Mouse (Mus musculus) hindbrain, embryonic 15.5 days (tissue): ENCODE data around the gene Ube2u. TPM values are rescaled to one million over a fixed set of nuclear protein-coding genes. Genes with fewer than 3 reads are reported as not detected.

ENCODE experiments used
- ATAC-seq: fragments of 200-750 bp; cut with Nextera tagmentation; 2 replicates; pipeline ENCODE4 v1.8.0; 2017; ENCODE audit warnings: low read depth, moderate number of reproducible peaks, moderate TSS enrichment; ENCODE audit not compliant: low FRiP score
- H3K27ac ChIP-seq: fragments of 300-500 bp; sonication (generic); replicated peaks from 2 replicates; pipeline ENCODE4 v1.5.1; 2015; ENCODE audit warnings: mild to moderate bottlenecking, inconsistent platforms
- H3K27me3 ChIP-seq: fragments of 300-500 bp; sonication (generic); 2 replicates; pipeline ENCODE4 v1.6.1; 2015; ENCODE audit warnings: control low read depth, inconsistent platforms
- H3K36me3 ChIP-seq: fragments of 300-500 bp; sonication (generic); 2 replicates; pipeline ENCODE4 v1.6.1; 2015; ENCODE audit warnings: control low read depth, inconsistent platforms
- H3K4me1 ChIP-seq: fragments of 300-500 bp; sonication (generic); replicated peaks from 2 replicates; pipeline ENCODE4 v1.6.1; 2015; ENCODE audit warnings: control low read depth, inconsistent platforms
- H3K4me2 ChIP-seq: fragments of 300-500 bp; sonication (generic); 2 replicates; pipeline ENCODE4 v1.6.1; 2015; ENCODE audit warnings: moderate library complexity, mild to moderate bottlenecking, inconsistent platforms
- H3K4me3 ChIP-seq: fragments of 300-500 bp; sonication (generic); 2 replicates; pipeline ENCODE4 v1.5.1; 2015; ENCODE audit warnings: mild to moderate bottlenecking, inconsistent platforms
- H3K9ac ChIP-seq: fragments of 300-500 bp; sonication (generic); 2 replicates; pipeline ENCODE4 v1.6.1; 2015; ENCODE audit warnings: inconsistent platforms
- H3K9me3 ChIP-seq: fragments of 300-500 bp; sonication (generic); 2 replicates; pipeline ENCODE4 v1.6.1; 2016; ENCODE audit warnings: control low read depth, inconsistent platforms
- WGBS: fragments of 180-500 bp; shearing (Covaris S2); methylation state at CpG from one replicate; pipeline ENCODE4 v1.1.7; 2015; 5-methylcytosine and 5-hydroxymethylcytosine counted together
- polyA plus RNA-seq: library from polyadenylated mRNA; unstranded; fragments of >200 nt; fragmentation: Nextera tagmentation; extraction: Ambion mirVana; gene quantifications from 2 replicates; pipeline ENCODE4 v1.2.1, GENCODE M21; 2015

The Ube2u gene
- polyA plus RNA-seq, 1 experiment from 2014 or later = 0.64 TPM

GRCm38 (mm10) chr4:100588236-100589206, 109.9 kb downstream of the Ube2u start:
- peak overlapping the region; percentile 37; the same call in 1 of the 2 replicates for H3K9ac ChIP-seq
- no peaks in the 10 kb centered on the region for H3K27me3 ChIP-seq
- no peaks in the 10 kb centered on the region for H3K9me3 ChIP-seq
- peak overlapping the region; percentile 47; the same call in 1 of the 2 replicates for H3K27ac ChIP-seq
- peak overlapping the region; percentile 67 for H3K4me2 ChIP-seq
- no peaks in the 10 kb centered on the region for H3K36me3 ChIP-seq
- WGBS = 4% methylated on average over 21 of the region's 21 CpGs
- peak overlapping the region; percentile 34 for H3K4me3 ChIP-seq
- ATAC-seq = peak; percentile 93
- H3K4me1 ChIP-seq = peaks cover 11% of the 10 kb centered on the region

GRCm38 (mm10) chr4:100595771-100596170, 117.1 kb downstream of the Ube2u start:
- ATAC-seq = 0 out of 2 replicates have a peak, but pooled peaks have one; percentile 9
- H3K27me3 ChIP-seq = no peaks in the 10 kb centered on the region
- no peaks in the 10 kb centered on the region for H3K9me3 ChIP-seq
- no peak overlapping the region for H3K4me2 ChIP-seq
- H3K4me1 ChIP-seq = peaks cover 8% of the 10 kb centered on the region
- H3K4me3 ChIP-seq = no peak overlapping the region
- no peak overlapping the region for H3K27ac ChIP-seq
- no peaks in the 10 kb centered on the region for H3K36me3 ChIP-seq
- H3K9ac ChIP-seq = no peak overlapping the region
- 88% methylated on average over 4 of the region's 4 CpGs for WGBS

GRCm38 (mm10) chr4:100596630-100597029, 118.0 kb downstream of the Ube2u start:
- Histone ChIP-seq H3K36me3 (no peaks in the 10 kb centered on the region), H3K27ac (peak overlapping the region; percentile 40; the same call in 1 of the 2 replicates), H3K9ac (no peak overlapping the region), H3K9me3 (no peaks in the 10 kb centered on the region), H3K4me2 (no peak overlapping the region), H3K4me3 (no peak overlapping the region), H3K4me1 (peaks cover 8% of the 10 kb centered on the region), H3K27me3 (no peaks in the 10 kb centered on the region)
- WGBS = 52% methylated on average over 5 of the region's 5 CpGs
- peak; percentile 76 for ATAC-seq

GRCm38 (mm10) chr4:100597049-100597448, 118.4 kb downstream of the Ube2u start:
- no peaks in the 10 kb centered on the region for H3K27me3 ChIP-seq
- ATAC-seq = 0 out of 2 replicates have a peak, but pooled peaks have one; percentile 29
- H3K36me3 ChIP-seq = no peaks in the 10 kb centered on the region
- WGBS = 85% methylated on average over 4 of the region's 4 CpGs
- H3K4me3 ChIP-seq = no peak overlapping the region
- no peaks in the 10 kb centered on the region for H3K9me3 ChIP-seq
- H3K4me2 ChIP-seq = no peak overlapping the region
- peaks cover 8% of the 10 kb centered on the region for H3K4me1 ChIP-seq
- no peak overlapping the region for H3K9ac ChIP-seq
- peak overlapping the region; percentile 40; the same call in 1 of the 2 replicates for H3K27ac ChIP-seq
